Mouse (Mus musculus) cerebellum, adult 2 months (tissue): ENCODE results near the gene Cbfa2t3.

ENCODE experiments used
- CTCF ChIP-seq: fragments of 200-500 bp; IDR thresholded peaks from 2 replicates; pipeline ENCODE4 v1.5.1; 2011; ENCODE audit warnings: low read depth, mild to moderate bottlenecking, control low read depth, low read length, moderate library complexity, borderline replicate concordance; ENCODE audit not compliant: insufficient read depth
- POLR2A ChIP-seq: fragments of 200-500 bp; IDR thresholded peaks from 2 replicates; pipeline ENCODE4 v1.6.1; 2011; ENCODE audit warnings: low read length, control low read depth, borderline replicate concordance; ENCODE audit not compliant: insufficient read depth

DNA sequence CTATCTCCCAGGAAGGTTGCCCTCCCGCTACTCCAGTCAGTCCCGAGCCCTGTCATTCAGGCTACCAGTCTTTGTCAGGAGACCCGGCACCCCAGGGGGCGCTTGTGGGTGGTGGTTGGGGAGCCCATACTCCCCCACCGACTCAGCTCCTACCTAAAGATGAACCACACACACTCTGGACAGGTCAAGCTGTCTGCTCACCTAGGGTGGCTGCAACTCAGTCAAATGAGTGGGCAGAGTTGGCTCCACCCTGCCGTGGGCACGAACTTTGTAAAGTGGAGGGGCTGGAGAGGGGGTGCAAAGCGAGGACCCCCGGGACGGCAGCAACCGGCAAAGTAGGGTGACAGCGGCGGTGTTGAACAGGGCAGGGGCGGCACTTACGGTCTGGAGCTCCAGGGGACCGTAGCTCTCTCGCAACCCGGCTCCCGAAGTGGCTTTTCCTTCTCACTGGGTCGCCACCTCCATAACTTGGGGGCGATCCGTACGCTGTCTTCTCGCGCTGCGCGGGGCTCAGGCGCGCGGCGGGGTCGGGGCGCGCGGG, 21.4 kb downstream of the Cbfa2t3 start:
- TF ChIP-seq POLR2A (no peak), CTCF (no peak)
